ENCODE assay signal across 9 mouse cellular contexts in genomic region chr11:32565088-32565487, GRCm38 (mm10). TPM values are rescaled to one million over a fixed set of nuclear protein-coding genes. Genes with fewer than 3 reads are reported as not detected.
DNase-seq lines count a peak whose midpoint lies in the region; ATAC-seq and TF ChIP-seq lines count a peak whose summit lies in the region.
"Had no signal": no experiment of that assay in that cellular context is flagged by ENCODE, and none has a peak within 500 bp of the region (broad histone marks: within the 10 kb centered on the region; RNA-seq: fewer than 3 reads in every experiment).

No protein-coding gene starts in this region.

- H3K9ac ChIP-seq in kidney, embryonic 14.5 days (ENCODE audit: low read depth, low read length), result no peak overlapping the region

- H3K9me3 ChIP-seq in kidney, embryonic 14.5 days (ENCODE audit: control insufficient read depth, low read length), result no peaks in the 10 kb centered on the region
- no peaks in the 10 kb centered on the region for H3K9me3 ChIP-seq in G1E (replicated peaks)

- no peak overlapping the region for H3K4me2 ChIP-seq in kidney, embryonic 14.5 days (replicated peaks; ENCODE audit: low read depth, low read length)

- H3K4me1 ChIP-seq in kidney, embryonic 14.5 days (ENCODE audit: control insufficient read depth, insufficient read depth, low read length), result 0 out of 2 replicates have a peak, but pooled peaks cover 16% of the 10 kb centered on the region
- H3K4me1 ChIP-seq in G1E (ENCODE audit: insufficient read depth, low read depth, low read length), result peaks cover 65% of the 10 kb centered on the region

- DNase-seq in kidney, postnatal 10 days, result peak; percentile 15
- DNase-seq in G1E (ENCODE audit: low spot score) (peak; percentile 53), adipocyte (ENCODE audit: low spot score) (no peak)
- DNase-seq in induced T-regulatory cell, adult 2 months (ENCODE audit: low read depth), result peak; percentile 57
- no peak for DNase-seq in urinary bladder, postnatal 4 days (ENCODE audit: low spot score in 2 of 2)
- DNase-seq in right cerebral cortex, postnatal 25 days, result no peak

- no peak overlapping the region for H3K27ac ChIP-seq in kidney, embryonic 14.5 days (ENCODE audit: low read depth, low read length)

- 43% methylated on average over 8 of the region's 8 CpGs for WGBS in kidney, embryonic 14.5 days

- no peak overlapping the region for H3K4me3 ChIP-seq in kidney, embryonic 14.5 days (ENCODE audit: low read length)
- H3K4me3 ChIP-seq in G1E (ENCODE audit: low read depth, low read length), result peak overlapping the region; percentile 28; the same call in 1 of the 2 replicates
- H3K4me3 ChIP-seq: erythroblast, embryonic 14.5 days had no signal

- TF ChIP-seq CTCF in G1E (IDR thresholded peaks at IDR 0.05; ENCODE audit: low read depth, low read length), result no peak

- no peaks in the 10 kb centered on the region for H3K36me3 ChIP-seq in kidney, embryonic 14.5 days (ENCODE audit: control insufficient read depth, insufficient read depth, low read length)
- peaks cover 53% of the 10 kb centered on the region for H3K36me3 ChIP-seq in G1E (replicated peaks)

- no peak for ATAC-seq in kidney, embryonic 14.5 days (ENCODE audit: low FRiP score, low TSS enrichment)
- peak; percentile 66 for ATAC-seq in G1E (ENCODE audit: extremely low read depth, insufficient number of reproducible peaks, low FRiP score, poor library complexity, severe bottlenecking)
- ATAC-seq in megakaryocyte-erythroid progenitor cell, adult 5-6 weeks (replicated peaks; ENCODE audit: low FRiP score, low TSS enrichment, poor library complexity, severe bottlenecking), result peak; percentile 58

- H3K27me3 ChIP-seq in kidney, embryonic 14.5 days (ENCODE audit: control insufficient read depth, insufficient read depth, low read length), result no peaks in the 10 kb centered on the region
- no peaks in the 10 kb centered on the region for H3K27me3 ChIP-seq in G1E (ENCODE audit: insufficient read depth, low read length)

RNA-seq across cellular contexts. Expression of gene Stk10, which starts 32.0 kb away (rescaled TPM):
- polyA plus RNA-seq in kidney, embryonic 14.5 days (2014; fragmentation: Nextera tagmentation; extraction: Ambion mirVana), result 3.5 TPM in 2 replicates
- total RNA-seq in G1E (2014; fragmentation: Nextera tagmentation), result 31.0 and 31.4 TPM in 2 replicates
- total RNA-seq in G1E (2017), result 47.5 and 52.1 TPM in 2 replicates
- polyA plus RNA-seq in G1E (2012), result 30.1 and 36.0 TPM in 2 replicates
- 11.3 and 16.1 TPM in 2 replicates for total RNA-seq in megakaryocyte-erythroid progenitor cell, adult 5-6 weeks (2014; fragmentation: Nextera tagmentation)
- total RNA-seq in megakaryocyte-erythroid progenitor cell, adult 5-6 weeks (2017), result 8.7 and 11.2 TPM in 2 replicates

RNA-seq across cellular contexts. Expression of gene Efcab9, which starts 33.2 kb away (rescaled TPM):
- polyA plus RNA-seq in kidney, embryonic 14.5 days (2014; fragmentation: Nextera tagmentation; extraction: Ambion mirVana), result 0.43 and 0.46 TPM in 2 replicates
- 1.4 and 4.6 TPM in 2 replicates for total RNA-seq in G1E (2014; fragmentation: Nextera tagmentation)
- 3.5 and 5.5 TPM in 2 replicates for total RNA-seq in G1E (2017)
- 0.12 TPM in 1 of 2 replicates, not detected in the other for polyA plus RNA-seq in G1E (2012)
- total RNA-seq in megakaryocyte-erythroid progenitor cell, adult 5-6 weeks (2014; fragmentation: Nextera tagmentation), result not detected in 2 replicates
- not detected in 2 replicates for total RNA-seq in megakaryocyte-erythroid progenitor cell, adult 5-6 weeks (2017)
- polyA plus RNA-seq: erythroblast, embryonic 14.5 days had no signal

Comparison
In these comparisons a context has a peak if more than half of its experiments do, and no peak if none do; other contexts are left out.
1. DNase-seq: peak in kidney, postnatal 10 days (single experiment), G1E (single experiment) and induced T-regulatory cell, adult 2 months (single experiment); none in adipocyte (single experiment), urinary bladder, postnatal 4 days (0 of 2) and right cerebral cortex, postnatal 25 days (single experiment).